Mouse (Mus musculus): ENCODE measurements around the gene Spata31d1a.

GRCm38 (mm10) chr13:59663939-59664712 is 46.0 kb downstream of the Spata31d1a start:
- TF ChIP-seq EP300 (IDR thresholded peaks at IDR 0.05) = no peak
- TF ChIP-seq CTCF (IDR thresholded peaks at IDR 0.05) = no peak
